Mouse (Mus musculus) erythroblast, adult 5-6 weeks (primary cell): ENCODE measurements around the gene Cfap65. TPM values are rescaled to one million over a fixed set of nuclear protein-coding genes. Genes with fewer than 3 reads are reported as not detected.

Source experiments
- ATAC-seq: replicated peaks from 2 replicates; pipeline ENCODE4 v1.8.0; 2016; ENCODE audit warnings: moderate number of reproducible peaks, mild to moderate bottlenecking, moderate TSS enrichment, inconsistent platforms; ENCODE audit not compliant: poor library complexity, low FRiP score, severe bottlenecking
- total RNA-seq, 2 experiments: library from RNA; stranded (forward) in 1 of 2; stranded (reverse) in 1 of 2; fragments of 150-400 nt in 1 of 2; fragments of 200-764, 138-1000 nt in 1 of 2; gene quantifications; 2 replicates each; pipeline versions ENCODE4 v1.2.3 to v1.2.4; 2015 to 2017; ENCODE audit warnings: low replicate concordance in 2 of 2

The Cfap65 gene
- total RNA-seq (2015; ENCODE audit: low replicate concordance): not detected in 2 replicates
- not detected in 2 replicates for total RNA-seq (2017; ENCODE audit: low replicate concordance)

DNA sequence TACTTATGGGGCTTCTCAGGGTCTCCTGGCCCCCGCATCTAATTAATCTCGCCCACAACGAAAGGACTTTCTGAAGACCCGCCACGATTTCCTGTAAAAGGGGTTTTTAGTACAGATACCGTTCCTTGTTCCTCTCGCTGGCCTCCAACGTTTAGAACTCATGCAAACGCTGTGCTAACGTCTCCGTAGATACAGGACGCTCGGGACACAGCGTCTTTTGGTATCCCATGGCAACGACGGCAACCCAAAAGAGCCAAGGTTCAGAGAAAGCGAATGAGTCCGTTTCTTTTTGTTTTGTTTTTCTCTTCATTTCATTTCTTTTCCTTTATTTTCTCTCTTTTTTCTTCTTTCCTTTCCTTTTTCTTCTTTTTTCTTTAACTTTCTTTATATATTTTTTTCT lies at the start of gene Cfap65:
Gene Cfap65 (minus strand): TSS at position 198 of the 400 bp plus-strand sequence.
- no peak for ATAC-seq

DNA sequence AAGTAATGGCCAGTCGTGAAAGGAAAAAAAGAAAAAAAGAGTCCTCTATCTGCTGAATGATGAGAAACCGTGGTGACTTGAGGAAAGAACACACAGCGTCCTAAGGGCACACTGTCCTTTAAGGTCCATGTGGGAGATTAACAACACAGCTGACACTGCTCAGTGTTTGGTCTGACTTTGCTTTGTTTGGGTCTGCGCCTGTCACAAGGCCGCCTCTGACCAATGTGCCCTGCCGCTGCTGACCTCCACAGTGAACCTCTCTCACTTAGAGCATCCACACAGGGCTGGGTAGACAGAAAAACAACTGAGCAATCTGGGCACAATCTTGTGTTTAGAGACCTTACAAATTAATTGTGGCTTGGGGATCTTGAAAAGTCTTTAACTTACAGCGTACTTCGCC lies 41.6 kb upstream of the Cfap65 start:
- ATAC-seq: no peak

DNA sequence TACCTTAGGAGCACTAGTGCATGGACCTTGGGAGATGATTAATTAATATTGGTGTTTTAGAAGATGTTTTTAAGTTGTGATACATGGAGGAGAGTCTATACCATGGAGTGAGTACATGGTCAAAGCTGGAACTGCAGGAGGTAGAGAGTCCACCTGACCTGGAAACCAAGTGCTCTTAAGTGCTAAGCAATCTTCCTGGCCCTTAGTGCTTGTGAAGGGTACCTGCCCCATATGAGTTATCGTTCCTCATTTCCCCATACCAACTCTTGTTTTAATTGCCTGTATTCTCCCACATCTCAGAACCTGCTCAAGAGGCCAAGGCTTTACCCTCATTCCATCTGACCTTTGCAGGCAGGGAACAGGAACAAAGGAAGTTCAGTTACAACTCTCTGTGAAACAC lies 40.5 kb upstream of the Cfap65 start:
- ATAC-seq: no peak

DNA sequence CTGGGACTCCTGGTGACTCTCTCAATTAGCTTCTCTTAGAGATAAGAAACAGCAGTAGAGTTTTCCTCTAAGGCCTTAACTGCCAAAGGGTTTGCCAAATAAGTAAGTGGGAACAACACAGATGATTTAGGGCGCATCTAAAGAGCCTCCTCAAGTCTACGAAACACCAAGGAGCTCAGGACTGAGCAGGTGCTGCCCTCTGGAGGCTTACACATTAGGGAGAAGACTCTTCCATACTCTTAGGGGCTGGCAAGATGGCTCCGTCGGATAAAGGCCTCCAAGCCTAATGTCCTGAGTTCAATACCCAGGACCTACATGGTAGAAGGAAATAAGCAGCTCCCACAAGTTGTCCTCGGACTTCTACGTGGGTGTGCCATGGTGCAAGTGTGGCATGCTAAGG lies 38.2 kb upstream of the Cfap65 start:
- ATAC-seq: no peak

DNA sequence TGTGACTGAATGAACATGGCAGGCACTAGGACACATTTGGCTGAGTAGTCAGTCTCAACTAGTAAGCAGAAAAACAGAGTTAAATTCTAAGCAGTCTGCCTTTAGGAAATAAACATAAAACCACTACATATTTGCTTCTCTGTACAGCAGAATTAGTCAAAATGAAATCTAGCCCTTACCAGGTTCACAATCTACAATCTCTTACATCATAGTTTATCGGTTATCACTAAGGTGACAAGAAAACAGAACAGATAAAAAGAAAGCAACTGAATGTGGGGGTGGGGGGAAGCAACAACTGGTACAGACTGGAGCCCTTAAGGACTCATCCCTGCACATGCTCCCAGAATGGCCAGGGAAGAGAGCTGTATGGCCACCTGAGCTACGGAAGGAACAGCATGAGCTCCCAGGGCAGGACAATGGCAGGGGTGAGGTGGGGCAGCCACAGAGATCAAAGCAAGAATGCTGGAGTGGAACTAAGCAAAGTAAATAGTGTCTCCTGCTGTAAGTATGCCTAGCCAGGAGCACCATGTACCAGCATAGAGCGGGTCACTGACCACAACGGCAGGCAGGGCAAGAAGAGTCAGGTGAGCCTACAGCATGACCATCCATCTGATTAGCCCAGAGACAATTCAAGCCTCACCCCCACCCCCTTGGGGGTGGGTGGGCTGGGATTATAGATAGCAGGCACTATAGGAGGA lies 36.1 kb upstream of the Cfap65 start:
- ATAC-seq: no peak

DNA sequence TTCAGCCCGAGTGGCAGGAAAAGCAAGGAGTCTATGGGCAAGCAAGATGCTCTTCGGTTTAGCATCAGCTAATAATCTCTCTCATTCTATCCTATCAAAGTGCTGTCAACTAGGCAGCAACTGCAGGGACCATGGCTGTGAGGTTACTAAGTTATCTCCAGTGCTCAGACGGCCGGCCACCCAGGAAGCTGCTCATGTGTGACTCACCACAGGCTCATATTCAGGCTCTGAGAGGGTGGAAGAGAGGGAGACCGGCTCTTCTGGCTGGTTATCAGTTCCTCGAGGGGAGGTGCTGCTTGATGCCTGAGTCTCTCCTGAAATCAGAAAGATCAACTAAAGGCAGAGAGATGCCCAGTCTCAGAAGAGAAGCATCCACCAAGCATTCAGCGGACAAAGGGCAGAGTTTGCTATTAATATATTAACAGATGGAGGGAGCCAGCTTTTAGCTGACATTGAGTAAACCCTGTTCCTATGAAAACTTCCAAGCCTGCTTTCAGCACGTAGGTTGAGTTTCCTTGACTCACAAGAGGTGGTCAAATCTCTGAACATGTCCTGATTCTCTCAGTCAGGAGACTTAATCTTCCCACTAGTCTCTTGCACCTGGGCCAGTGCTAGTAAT lies 32.7 kb upstream of the Cfap65 start:
- no peak for ATAC-seq

DNA sequence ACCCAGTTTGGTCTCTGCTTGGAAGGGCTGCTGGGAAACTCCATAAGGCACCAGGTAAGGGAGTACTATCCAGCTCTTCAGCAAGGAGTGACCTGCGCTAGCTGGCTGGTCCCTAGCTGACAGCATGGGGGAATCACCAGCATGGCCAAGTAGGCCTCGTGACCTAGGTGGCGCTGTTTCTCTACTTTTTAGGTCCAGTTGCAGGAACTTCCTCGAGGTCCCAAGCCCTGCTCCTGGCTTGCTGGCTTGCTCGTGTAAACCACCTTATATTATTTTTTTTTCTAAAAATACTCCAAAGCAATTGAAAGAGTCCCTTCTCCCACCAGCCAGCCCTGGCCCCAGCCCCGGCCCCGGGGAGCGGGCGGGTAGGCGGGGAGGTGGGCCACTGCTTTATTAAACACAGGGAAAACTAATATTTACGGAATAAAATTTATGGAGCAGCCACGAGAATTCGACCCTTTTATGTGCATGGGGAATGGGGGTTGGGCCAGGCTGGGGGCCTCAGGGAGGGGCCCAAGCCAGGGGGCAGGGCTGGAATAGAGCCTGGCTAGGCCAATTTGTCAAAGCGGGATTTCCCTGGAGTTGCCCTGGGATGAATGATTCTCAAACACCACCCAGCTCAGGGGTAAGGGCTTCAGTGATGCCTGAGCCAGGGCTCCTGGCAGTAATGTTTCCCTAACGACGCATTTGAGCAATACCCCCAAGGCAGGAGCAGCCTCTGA lies 29.3 kb upstream of the Cfap65 start:
- ATAC-seq: no peak

DNA sequence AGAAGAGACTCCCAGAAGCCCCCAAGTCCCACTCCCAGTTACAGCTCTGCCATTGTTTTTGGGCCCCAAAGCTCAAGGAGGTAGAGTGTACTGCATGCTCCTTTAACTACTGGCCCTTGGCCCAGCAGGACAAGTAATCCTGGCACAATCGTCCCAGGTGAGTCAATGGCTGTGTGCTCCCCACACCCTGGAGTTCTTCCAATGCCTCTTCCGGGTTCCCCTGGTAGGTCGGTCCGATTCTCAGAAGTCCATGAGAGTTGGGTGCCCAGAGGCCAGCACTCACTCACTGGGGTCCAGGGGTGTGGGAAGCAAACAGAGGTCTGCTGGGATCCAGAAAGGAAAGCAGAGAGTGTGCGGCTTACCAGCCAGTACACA lies 27.4 kb upstream of the Cfap65 start:
- ATAC-seq: no peak; the same call in 1 of the 2 replicates

DNA sequence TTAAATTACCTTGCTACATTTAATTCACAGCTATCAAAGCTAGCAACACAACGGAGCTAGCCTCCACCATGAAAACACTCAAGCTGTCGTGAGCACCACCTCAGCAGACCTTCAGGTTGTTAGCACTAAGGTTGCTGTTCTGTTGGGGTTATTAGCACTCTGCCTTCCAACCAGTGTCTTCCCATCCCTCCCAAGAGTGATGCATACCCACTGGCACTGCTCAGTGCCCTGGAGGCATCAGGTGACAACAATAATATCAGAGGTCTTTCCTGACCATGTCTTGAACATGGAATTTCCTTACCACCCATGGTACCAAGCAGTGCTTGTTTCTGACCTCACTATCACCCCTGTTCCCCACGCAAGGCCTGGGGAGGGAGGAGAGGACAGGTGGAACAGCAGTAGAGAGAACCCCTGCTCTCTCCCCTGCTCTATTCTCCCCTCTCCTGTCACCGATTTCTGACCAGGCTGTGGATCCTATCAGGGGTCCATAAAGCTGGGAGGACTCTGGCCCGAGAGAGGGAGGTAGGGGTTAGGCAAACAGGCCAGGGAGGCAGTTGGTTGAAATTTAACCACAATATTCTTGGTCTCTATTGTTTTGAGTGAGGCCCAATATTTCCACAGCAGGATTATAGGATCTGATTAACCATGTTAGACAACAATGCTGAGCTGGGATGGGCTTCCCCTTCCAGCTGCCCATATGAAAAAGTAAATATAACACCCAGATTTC lies 26.9 kb upstream of the Cfap65 start:
- ATAC-seq: no peak

DNA sequence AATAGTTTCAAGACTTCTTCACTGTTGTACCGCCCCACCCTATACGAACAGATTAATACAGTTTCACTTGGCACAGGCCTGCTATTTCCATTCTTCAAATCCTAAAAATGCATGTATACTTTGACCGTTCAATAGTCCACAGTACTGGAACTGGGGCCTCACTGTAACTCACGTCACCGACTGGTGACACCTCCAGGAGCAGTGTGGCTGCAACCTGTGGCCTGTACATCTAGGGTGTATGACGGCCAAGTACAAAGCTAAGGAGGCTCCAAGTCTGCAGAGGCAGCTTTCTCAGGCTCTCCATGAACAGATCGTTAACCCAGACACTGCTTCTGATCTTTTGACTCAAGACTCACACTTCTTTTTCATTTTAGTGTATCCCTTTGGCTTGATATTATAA lies 26.3 kb upstream of the Cfap65 start:
- ATAC-seq: no peak

DNA sequence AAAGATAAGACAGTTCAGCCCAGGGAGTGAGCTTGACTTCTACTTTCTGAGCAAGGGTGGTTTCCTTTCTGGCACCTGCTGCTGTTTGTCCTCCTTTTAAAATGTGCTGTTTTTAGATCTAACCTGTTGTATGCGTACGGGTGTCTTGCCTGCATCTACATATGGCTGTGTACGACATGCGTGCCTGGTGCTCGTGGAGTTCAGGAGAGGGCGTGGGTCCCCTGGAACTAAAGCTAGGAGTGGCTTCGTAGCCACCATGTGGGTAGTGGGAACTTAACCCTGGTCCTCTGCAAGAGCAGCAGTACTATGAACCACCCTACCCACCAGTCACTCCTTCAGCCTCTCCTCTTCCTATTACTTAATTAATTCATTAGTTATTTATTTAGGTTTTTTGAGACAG lies 24.7 kb upstream of the Cfap65 start:
- ATAC-seq: no peak

DNA sequence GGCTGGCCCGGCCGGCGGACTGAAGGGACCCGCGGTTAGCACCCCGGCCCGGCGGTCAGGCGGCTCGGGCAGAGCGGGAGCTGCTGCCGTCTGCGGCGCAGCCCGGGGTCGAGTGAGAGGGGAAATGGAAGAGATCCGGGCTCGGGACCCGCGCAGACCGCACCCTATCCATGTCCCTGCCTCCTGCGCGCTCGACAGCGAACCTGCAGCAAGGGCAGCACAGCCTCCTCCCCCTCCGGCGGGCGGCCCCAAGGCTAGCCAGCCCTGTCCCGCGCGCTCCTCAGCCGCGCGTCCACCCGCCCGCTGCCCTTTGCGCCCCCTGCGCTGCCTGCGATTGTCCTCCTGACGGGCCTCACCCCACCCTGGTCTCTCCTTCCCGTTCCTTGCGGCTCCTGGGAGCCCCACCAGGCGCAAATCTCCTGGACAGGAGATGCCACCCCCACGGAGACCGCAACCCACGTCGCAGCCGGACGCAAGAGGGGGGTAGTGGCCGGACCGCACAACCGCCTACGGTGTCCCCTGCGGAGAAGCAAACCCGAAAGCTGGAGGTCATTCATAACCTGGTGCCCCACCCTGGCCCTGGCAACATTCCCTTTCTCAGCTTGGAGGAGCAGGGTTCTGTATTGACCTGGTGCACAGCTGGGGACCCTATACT lies 16.3 kb upstream of the Cfap65 start, which contains the start of gene Ihh:
Gene Ihh (minus strand): TSS at position 117 of the 655 bp plus-strand sequence.
- ATAC-seq: no peak

DNA sequence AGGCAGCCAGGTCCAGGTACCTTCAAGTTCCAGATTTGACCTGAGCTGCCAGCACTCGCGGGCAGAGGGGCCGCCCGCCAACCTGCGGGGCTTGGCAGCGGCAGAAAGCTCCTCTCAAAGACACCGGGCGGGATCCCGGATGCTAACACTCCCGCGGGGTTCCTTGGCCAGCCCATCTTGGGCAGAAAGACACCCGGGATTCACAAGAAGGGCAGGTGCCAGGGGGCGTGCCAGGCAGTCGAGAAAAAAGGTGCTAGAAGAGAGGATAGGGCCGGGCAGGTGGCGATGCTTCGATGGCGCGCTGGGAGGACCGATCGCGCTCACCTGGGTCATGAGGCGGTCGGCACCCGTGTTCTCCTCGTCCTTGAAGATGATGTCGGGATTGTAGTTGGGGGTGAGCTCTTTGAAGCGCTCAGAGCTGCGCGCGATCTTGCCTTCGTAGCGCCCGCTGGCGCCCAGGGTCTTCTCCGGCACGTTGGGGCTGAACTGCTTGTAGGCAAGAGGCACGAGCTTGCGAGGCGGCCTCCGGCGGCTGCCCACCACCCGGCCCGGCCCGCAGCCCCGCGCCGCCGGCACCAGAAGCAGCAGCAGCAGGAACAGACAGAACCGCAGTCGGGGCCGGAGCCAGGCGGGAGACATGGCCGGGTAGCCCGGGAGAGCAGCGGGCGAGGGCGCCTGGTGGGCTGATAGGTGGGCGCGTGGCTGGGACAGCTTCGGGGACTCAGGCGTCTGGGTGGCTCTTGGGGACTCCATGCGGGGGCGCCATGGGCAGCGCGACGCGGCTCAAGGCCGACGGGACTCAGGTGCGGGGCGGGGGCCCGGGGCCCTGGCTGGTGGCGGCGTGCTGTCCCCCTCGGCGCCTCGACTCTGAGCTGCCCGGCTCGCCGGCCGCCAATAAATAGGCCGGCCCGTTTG lies 15.4 kb upstream of the Cfap65 start:
- no peak for ATAC-seq

DNA sequence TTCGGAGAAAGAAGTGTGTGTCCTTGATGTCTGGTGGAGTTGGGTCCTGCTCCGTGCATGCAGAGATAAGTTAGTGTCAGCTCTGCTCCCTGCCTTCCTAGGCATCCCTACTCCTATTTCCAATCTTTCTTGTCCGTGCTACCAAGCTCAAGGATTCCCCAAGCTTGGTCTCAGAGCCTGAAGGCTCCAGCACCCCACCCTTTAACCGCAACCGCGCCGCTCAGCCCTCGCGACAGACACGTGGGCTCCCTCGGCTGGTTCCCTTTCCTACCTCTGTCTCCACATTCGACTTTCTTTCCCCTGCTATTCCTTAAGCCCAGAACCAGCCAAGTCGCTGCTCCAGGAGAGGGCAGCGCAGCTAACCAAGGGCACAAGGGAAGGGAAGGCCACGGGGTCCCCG lies 14.7 kb upstream of the Cfap65 start:
- no peak for ATAC-seq

DNA sequence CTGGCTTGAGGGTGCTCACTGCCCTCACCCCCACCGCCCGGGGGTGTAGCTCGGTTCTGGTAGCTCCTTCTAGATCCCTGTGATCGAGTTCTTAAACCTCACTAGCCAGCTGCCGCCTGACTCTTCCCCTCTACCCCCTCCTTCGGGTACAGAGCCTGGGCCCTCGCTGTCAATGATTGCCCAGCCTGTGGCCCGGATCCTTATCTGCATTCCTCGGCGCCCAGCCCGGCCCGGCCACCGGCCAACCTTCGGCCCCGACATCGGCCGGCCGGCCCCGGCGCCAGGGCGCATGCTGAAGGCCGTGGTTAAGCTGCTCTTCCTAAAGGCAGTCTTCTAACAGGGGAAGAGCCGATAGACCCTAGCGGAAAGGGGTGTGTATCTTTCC lies 14.3 kb upstream of the Cfap65 start:
- no peak for ATAC-seq

DNA sequence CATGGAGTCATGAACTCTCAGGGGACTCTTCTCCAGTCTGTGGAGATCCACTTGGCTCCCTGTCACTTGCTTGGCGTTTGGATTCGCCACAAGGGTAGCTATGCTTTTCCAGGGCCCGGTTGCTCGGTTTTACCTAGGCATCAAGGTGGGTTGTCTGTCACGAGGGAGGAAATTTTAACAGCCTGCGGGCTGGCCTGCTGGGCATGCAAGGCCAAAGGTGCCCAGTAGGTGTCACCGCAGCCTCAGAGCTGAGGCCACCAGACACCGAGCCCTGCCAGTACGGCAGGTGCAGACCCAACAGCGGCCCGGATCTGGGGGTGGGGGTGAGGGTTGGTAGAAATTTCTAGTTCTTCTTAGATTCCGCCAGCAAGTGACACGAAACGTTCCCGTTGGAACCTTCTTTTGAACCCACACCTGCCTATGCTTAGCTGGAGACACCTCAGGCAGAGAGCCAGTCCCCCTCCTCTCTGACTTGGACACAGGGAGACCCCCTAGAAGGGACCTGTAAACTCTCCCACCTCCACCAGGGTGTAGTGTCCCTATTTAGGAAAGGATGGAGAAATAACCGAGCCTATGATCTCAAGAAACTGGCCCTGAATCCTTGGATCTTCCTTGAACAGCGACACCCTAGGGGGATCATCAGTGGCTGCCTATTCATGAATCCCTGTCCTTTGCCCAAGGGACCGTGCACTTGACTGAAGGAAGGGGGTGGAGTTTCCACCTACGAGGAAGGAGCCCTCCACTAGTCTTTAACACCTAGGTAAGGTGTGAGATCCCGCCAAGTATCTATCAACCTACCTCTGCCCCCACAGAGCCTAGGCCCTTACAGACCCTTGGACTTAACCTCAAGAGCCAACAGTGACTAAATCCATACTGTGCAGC lies 13.6 kb upstream of the Cfap65 start:
- ATAC-seq: peak; percentile 53; the same call in 1 of the 2 replicates

DNA sequence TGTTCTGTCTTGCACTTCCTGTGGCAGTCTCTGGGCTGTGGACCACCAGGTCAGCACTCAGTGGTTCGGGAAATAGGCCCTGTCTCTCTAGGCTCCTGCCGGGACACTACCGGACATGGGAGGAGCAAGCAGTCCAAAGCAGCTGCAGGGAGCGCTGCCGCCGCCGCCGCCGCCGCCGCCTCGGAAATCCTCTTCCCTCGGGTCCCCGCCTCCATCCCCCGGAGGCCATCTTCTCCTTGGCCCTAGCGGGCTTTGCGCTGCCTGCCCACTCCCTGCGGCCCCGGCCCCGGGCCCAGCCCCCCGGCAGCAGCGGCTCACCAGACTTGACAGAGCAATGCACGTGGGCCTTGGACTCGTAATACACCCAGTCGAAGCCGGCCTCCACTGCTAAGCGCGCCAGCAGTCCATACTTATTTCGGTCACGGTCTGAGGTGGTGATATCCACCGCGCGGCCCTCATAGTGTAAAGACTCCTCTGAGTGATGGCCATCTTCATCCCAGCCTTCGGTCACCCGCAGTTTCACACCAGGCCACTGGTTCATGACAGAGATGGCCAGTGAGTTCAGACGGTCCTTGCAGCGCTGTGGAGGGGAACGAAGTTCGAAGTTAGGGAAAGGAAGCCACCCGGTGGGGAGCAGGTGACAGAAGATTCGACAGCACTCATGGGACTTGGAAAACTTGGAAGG lies 12.7 kb upstream of the Cfap65 start:
- no peak for ATAC-seq
